Mouse (Mus musculus) brain, embryonic 14.5 days (tissue): ENCODE data around the gene Naa40.

Experiments used
- CTCF ChIP-seq: fragments of 200-500 bp; IDR thresholded peaks from 2 replicates; pipeline ENCODE4 v1.5.1; 2012; ENCODE audit warnings: inconsistent platforms, mild to moderate bottlenecking, moderate library complexity, borderline replicate concordance; ENCODE audit not compliant: insufficient read depth, insufficient read length; ENCODE audit errors: extremely low read depth
- POLR2A ChIP-seq: fragments of 200-500 bp; IDR thresholded peaks from 2 replicates; pipeline ENCODE4 v1.6.1; 2012; ENCODE audit warnings: mild to moderate bottlenecking, inconsistent platforms, borderline replicate concordance; ENCODE audit not compliant: poor library complexity, insufficient read depth, insufficient read length, severe bottlenecking; ENCODE audit errors: extremely low read depth

- no peak for TF ChIP-seq CTCF
- TF ChIP-seq POLR2A: no peak
Measured at GRCm38 (mm10) chr19:7176041-7176696, 64.8 kb downstream of the Naa40 start.
